Mouse (Mus musculus): ENCODE measurements around the gene Axin2.

DNA sequence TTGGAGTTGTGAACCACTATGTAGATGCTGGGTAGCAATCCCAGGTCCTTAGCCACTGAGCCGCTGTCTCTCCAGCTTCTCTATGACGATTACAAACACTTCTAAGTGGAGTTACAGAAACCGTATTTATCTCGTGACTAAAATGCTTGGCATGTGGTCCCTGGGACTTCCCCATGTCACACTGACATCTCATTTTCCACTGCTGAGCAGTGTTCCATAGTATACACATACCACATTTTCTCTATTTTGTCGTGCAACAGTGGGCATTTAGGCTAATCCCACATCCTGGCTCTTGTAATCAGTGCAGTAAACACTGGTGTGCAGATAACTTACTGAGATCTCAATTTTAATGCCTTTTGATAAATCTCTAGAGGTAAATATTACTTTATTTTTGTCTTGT is 32.2 kb downstream of the Axin2 start:
- no peak for TF ChIP-seq POLR2A (IDR thresholded peaks at IDR 0.05; ENCODE audit: low read depth, low read length)
- peak; percentile 71 for TF ChIP-seq TCF12 (IDR thresholded peaks at IDR 0.05; ENCODE audit: low read depth, low read length)
- no peak for TF ChIP-seq CTCF (conservative IDR thresholded peaks at IDR 0.05 in 1 of 2, IDR thresholded peaks at IDR 0.05 in 1 of 2; ENCODE audit: low read depth in 2 of 2, low read length in 2 of 2)
- TF ChIP-seq SIN3A (IDR thresholded peaks at IDR 0.05; ENCODE audit: low read length) = 0 out of 2 replicates have a peak, but pooled peaks have one; percentile 52
- no peak for TF ChIP-seq HCFC1 (IDR thresholded peaks at IDR 0.05; ENCODE audit: low read depth, low read length)
- TF ChIP-seq RCOR1 (conservative IDR thresholded peaks at IDR 0.05; ENCODE audit: low read depth, low read length) = no peak; the same call in 1 of the 2 replicates
- peak; percentile 77; the same call in 1 of the 2 replicates for TF ChIP-seq MYC (IDR thresholded peaks at IDR 0.05; ENCODE audit: low read depth, low read length)
- TF ChIP-seq MAX (IDR thresholded peaks at IDR 0.05; ENCODE audit: low read length) = peak; percentile 84
- no peak for TF ChIP-seq ZC3H11A (IDR thresholded peaks at IDR 0.05; ENCODE audit: low read depth, low read length)
- TF ChIP-seq POLR2AphosphoS2 (IDR thresholded peaks at IDR 0.05; ENCODE audit: low read depth, low read length) = no peak
- TF ChIP-seq TBP (conservative IDR thresholded peaks at IDR 0.05; ENCODE audit: low read depth, low read length) = no peak
- peak; percentile 74; the same call in 1 of the 2 replicates for TF ChIP-seq MAFK (IDR thresholded peaks at IDR 0.05; ENCODE audit: insufficient replicate concordance, low read length)
- no peak for TF ChIP-seq NRF1 (IDR thresholded peaks at IDR 0.05; ENCODE audit: low read depth, low read length)
